Mouse (Mus musculus) Patski (cell line): Measurements from ENCODE around the gene Plaa. TPM values are rescaled to one million over a fixed set of nuclear protein-coding genes. Genes with fewer than 3 reads are reported as not detected.
A peak's percentile ranks its signal among the peaks of the same experiment; 100 is the strongest.

Source experiments
- ATAC-seq: fragments of 100-300 bp; one replicate; pipeline ENCODE4 v1.8.0; 2021
- CTCF ChIA-PET: fragments of 350-600 bp; sonication (Branson Sonifier 250); formaldehyde crosslinking; loops from one replicate; lab custom pipeline; 2022; ENCODE audit warnings: inconsistent platforms; lab: Charles Lee
- POLR2A ChIA-PET: fragments of 350-600 bp; sonication (Branson Sonifier 250); formaldehyde crosslinking; loops from one replicate; lab custom pipeline; 2022; ENCODE audit warnings: antibody characterized with exemption, inconsistent platforms; lab: Charles Lee
- DNase-seq: peaks from one replicate; pipeline ENCODE4 v3.0.0-alpha.2; 2011; ENCODE audit warnings: low read depth, low spot score
- H3K27me3 ChIP-seq: fragments of 371-371 bp; one replicate; pipeline ENCODE4 v1.5.1; 2021
- CTCF ChIP-seq: fragments of 100-300 bp; IDR thresholded peaks from one replicate; pipeline ENCODE4 v1.5.1; 2021
- in situ Hi-C: fragments of 300-500 bp; cut with MboI; formaldehyde crosslinking; loops from 3 replicates; pipeline ENCODE4 v1.11.1; 2018; ENCODE audit warnings: low pct_unique_long_range_greater_than_20kb, mixed read lengths
- polyA plus RNA-seq: library from polyadenylated mRNA; unstranded; gene quantifications from one replicate; pipeline ENCODE4 v1.2.3, GENCODE M21; 2021

Plaa gene
- polyA plus RNA-seq, 1 experiment from 2014 or later = 51.6 TPM

DNA sequence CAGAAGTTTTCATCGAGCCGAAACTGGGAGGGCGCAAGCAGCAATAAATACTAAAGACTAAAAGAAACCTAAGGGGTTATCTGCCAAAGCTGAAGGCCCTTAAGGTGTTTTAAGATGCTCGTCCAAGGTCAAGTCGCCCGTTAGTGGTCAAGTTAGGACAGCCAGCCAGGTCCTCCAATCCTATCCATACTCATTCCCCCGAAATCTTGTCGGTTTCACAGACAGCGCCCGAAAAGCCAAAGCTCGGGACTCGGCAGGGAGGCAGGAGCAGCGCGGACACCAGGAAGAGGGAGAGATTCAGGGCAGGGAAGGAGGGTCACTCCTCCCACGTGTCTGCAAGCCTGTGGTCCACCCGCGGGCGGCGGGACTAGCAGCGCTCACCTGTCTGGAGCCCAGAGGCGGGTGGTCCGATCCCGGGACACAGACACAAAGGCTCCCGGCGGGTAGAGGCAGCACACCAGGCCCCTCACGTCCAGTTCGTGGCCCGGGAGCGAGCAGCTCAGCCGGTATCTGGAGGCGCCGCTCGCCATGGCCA lies 481 bp downstream of the Plaa start:
- no peak for TF ChIP-seq CTCF
- CTCF ChIA-PET = no interaction called here
- in situ Hi-C loops = no loop called here
- peak; percentile 74 for ATAC-seq
- DNase-seq = no peak
- H3K27me3 ChIP-seq = no peaks in the 10 kb centered on the region
- POLR2A ChIA-PET = no interaction called here

DNA sequence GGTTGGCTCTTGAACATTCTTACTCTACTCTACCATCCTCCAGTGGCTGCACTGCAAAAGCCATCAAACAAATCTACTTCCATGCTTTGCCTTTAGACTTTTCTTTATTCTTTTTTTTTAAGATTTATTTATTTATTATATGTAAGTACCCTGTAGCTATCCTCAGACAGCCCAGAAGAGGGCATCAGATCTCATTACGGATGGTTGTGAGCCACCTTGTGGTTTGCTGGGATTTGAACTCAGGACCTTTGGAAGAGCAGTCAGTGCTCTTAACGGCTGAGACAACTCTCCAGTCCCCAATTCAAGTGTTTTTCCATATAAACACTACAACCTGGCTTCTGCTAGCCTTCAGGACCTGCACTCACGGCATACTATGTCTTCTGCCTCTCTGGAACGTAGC lies 1.6 kb downstream of the Plaa start:
- ChIA-PET POLR2A (interaction anchor here (1.5 kb wide), 1 partner anchor 13 kb away, joined by 3 read pairs; the partner anchor contains the start of gene Ift74), CTCF (interaction anchor here (1.2 to 1.5 kb wide), 2 partner anchors 9 to 38 kb away, joined by 3 read pairs; no protein-coding TSS in a partner anchor)
- no peaks in the 10 kb centered on the region for H3K27me3 ChIP-seq
- ATAC-seq (no peak), DNase-seq (no peak)
- in situ Hi-C loops = no loop called here
- TF ChIP-seq CTCF = peak; percentile 59

DNA sequence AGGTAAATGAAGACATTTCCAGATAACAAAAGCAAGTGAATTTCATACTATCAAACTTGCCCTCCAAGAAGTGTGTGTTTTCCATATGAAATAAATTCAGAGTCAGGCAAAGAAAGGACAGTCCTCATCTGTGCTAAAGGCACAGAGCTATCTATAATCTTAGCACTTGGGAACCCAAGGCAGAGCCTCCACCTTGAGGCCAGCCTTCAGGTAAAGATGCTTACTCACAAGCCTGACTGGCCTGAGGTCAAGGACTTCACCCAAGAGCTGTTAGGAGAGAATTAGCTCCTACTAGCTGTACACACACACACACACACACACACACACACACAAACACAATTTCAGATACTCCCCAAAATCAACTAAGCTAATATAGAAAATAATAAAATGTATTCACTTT lies 10.3 kb downstream of the Plaa start:
- no peaks in the 10 kb centered on the region for H3K27me3 ChIP-seq
- in situ Hi-C loops = no loop called here
- no peak for ATAC-seq
- DNase-seq = no peak
- no peak for TF ChIP-seq CTCF
- CTCF ChIA-PET = interaction anchor here (0.9 kb wide), 1 partner anchor 9 kb away, joined by 3 read pairs; no protein-coding TSS in a partner anchor
- POLR2A ChIA-PET = no interaction called here

DNA sequence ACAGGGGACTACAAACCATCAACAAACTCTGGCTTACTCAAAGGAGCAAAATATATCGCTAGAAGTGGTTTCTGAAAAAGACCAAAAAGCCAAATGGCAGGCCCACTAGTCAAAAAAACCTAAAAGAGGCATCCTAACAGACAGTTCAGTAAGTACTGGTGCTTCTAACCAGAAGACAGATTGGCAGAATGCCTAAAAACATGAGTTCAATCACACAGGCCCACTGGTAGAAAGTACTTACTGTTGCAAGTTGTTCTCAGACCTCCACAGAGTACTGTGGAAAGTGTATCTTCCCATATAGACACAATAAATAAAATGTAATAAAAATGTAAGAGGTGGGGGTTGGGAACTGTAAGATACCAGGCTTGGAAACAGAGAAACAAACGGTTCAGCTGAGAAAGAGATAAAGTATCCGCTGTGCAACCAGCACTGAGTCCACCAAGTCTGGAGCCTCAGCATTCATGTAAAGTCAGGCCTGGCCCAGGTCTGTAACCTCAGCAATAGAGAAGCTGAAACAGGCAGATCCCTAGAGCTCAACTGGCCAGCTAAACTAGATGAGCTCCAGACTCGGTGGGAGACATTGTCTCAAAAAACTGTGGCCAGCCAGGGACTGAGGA lies 11.2 kb downstream of the Plaa start:
- TF ChIP-seq CTCF = no peak
- H3K27me3 ChIP-seq = no peaks in the 10 kb centered on the region
- ChIA-PET POLR2A (no interaction called here), CTCF (no interaction called here)
- ATAC-seq (no peak), DNase-seq (no peak)
- in situ Hi-C loops = no loop called here

DNA sequence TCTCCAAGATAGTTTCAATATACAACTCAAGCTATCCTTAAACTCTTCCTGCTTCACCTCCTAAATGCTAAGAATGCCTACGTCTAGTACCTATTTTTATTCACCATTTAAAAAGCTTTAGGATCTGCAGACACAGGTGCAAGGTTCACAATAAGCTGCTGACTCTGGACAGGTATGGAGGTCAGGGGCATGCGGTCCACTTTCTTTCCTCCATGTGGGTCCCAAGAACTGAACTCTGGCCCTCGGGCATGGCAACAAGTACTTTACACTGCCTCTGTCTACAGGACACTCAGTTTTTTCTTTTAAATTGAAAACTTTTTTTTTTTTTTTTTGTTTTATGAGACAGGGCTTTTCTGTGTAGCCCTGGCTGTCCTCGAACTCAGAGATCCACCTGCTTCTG lies 30.4 kb downstream of the Plaa start:
- ATAC-seq (no peak), DNase-seq (no peak)
- H3K27me3 ChIP-seq = no peaks in the 10 kb centered on the region
- ChIA-PET POLR2A (no interaction called here), CTCF (no interaction called here)
- TF ChIP-seq CTCF = no peak
- in situ Hi-C loops = no loop called here

DNA sequence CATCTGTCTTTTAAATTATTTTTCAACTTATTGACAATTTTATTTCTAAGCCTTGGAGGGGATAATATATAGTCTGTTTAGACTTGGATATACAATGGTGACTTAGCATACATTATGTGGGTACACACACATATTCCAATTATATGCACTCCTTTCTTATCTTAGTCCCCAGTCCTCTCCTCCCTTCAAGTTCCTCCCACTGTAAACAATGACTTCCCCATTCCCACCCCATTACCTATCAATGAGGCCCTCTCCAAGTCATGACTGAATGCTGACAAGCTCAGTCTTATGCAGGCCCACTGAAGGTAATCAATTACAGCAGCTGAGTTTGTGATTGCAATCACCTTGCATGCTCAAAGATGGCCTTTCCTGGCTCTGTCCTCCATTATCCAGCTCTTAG lies 38.7 kb downstream of the Plaa start:
- DNase-seq (no peak), ATAC-seq (no peak)
- CTCF ChIA-PET = no interaction called here
- in situ Hi-C loops = no loop called here
- no peak for TF ChIP-seq CTCF
- H3K27me3 ChIP-seq = no peaks in the 10 kb centered on the region
- POLR2A ChIA-PET = no interaction called here

DNA sequence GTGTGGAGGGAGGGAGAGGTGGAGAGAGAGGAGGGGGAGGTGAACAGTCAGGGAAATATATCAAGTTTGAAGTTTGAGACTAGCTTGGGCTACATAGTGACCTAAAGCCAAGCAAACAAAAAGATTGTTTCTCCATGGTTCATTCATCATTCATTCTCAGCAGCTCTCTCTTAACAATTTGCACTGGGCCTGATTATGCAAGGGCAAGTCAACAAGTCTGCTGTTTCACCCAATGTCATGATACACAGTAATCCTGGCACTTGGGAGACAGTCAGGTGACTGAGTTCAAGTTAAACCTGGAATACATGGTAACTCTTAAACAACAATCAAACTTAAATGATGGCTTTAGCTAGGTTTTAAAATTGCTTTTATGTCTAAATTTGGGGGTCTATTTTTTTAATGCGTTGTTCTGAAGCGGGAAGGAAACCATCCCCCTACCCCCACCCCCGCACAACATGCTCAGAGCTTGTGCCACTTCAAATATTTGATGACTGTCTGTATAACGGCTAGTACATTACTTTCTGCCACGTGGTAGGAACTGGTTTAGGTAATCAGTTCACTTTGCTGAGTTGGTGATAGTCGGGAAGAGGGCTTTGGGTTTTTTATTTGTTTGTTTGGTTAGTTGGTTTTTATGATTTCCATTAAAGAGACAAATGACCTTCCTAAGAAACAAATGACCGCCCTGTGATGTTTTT lies 40.9 kb downstream of the Plaa start:
- no peak for ATAC-seq
- in situ Hi-C loops = no loop called here
- no peak for DNase-seq
- ChIA-PET POLR2A (no interaction called here), CTCF (interaction anchor here (0.9 kb wide), 1 partner anchor 12 kb away, joined by 3 read pairs; no protein-coding TSS in a partner anchor)
- no peaks in the 10 kb centered on the region for H3K27me3 ChIP-seq
- no peak for TF ChIP-seq CTCF

DNA sequence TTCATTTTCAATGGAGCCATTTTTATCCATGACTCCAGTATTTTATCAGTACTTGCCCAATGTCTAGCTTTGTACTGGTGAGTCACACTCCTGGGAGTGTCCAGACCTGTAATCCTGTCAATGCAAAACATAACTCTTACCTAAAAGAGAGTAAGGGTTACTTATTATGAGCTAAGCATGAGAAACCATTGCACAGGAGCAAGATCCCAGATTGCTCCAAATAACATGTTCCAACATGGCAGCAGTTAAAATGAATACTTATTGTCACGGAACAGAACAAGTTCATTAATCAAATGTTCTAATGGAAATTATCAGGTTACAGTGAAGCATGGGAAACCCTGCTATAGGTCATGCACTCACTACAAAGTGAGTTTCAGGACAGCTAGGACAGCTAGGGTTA lies 42.7 kb downstream of the Plaa start:
- no peaks in the 10 kb centered on the region for H3K27me3 ChIP-seq
- ATAC-seq = no peak
- TF ChIP-seq CTCF = no peak
- no peak for DNase-seq
- in situ Hi-C loops = no loop called here
- POLR2A ChIA-PET = no interaction called here
- CTCF ChIA-PET = interaction anchor here (0.7 kb wide), 1 partner anchor 14 kb away, joined by 3 read pairs; no protein-coding TSS in a partner anchor

DNA sequence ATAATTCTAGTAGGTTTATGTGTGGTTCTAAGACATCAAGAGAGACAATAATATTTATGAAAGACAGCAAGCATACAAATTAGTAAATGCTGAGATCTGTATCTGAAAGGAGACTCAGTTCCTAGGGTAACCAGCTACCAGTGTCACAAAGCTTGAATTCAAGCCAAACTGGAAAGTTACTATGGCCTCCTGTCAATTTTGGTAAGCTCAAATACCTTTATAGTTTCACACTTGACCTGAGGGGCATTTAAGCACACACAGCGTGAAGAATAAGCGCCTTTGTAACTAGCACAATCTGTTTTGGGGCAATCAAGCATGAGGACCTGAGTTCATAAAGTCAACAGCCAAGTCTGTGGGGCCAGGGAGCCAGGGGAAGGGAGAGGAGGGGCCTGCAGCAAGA lies 43.8 kb downstream of the Plaa start:
- CTCF ChIA-PET = no interaction called here
- TF ChIP-seq CTCF = no peak
- no peaks in the 10 kb centered on the region for H3K27me3 ChIP-seq
- ATAC-seq (peak; percentile 24), DNase-seq (peak; percentile 33)
- in situ Hi-C loops = no loop called here
- POLR2A ChIA-PET = no interaction called here

DNA sequence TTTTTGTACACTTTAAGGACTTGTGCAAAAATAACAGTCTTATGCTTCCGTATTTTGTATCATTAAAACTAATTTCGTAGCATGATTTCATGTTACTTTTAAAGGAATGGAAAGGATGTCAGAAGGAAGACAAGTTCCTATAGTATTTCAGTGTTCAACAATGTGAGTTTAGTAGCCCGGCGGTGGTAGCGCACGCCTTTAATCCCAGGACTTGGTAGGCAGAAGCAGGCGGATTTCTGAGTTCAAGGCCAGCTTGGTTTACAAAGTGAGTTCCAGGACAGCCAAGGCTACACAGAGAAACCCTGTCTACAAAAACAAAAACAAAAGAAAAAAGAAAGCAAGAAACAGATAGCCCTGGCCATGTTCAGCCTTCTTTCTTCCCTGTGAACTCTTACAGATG lies 45.9 kb downstream of the Plaa start:
- ChIA-PET CTCF (no interaction called here), POLR2A (no interaction called here)
- H3K27me3 ChIP-seq = no peaks in the 10 kb centered on the region
- ATAC-seq (no peak), DNase-seq (no peak)
- TF ChIP-seq CTCF = no peak
- in situ Hi-C loops = no loop called here

DNA sequence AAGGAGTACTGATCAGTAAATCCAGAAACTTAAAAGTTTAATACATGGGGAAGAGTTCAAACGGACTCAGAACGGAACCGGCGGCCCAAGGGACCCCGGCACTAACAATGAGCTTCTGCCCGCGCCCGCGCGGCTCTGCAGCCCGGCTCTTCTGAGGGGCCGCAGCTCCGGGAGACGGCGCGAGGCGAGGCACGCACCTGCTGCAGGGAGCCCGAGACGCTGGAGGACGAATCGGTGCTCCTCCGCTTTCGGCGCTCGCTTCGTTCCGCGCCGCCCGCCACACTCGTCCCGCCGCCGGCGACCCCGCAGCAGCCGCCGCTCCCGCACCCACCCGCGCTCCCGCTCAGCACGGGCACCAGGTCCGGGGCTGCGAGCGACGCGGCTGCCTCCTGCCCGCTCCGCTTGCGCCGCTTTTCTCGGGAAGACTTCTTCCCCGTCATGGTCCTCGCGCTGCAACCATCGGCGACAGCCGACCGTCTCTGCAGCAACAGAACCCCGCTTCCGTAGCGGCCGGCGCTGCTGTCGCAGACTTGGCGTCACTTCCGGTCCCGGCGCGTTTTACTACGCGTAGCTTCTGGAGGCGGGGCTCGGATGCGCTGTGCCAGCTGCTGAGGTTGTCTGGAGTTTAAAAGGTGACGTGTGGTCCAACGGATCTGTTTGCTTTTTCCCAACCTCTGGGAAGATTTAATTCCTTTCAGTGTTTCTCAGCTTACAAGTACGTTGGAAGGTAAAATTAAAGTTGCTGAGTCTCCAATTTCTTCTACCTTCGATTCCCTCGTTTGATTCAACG lies 46.6 kb downstream of the Plaa start, which contains the start of the genes Gm10306 and Caap1:
Gene Gm10306, plus strand, starts transcription at position 282 of the 790 bp plus-strand sequence.
Gene Caap1, minus strand, starts transcription at position 532 of the 790 bp plus-strand sequence.
- ChIA-PET POLR2A (no interaction called here), CTCF (no interaction called here)
- no peak for TF ChIP-seq CTCF
- no peaks in the 10 kb centered on the region for H3K27me3 ChIP-seq
- DNase-seq (peak; percentile 41), ATAC-seq (peak; percentile 88)
- in situ Hi-C loops = no loop called here
